Mouse (Mus musculus) kidney, adult 8-10 months (tissue): ENCODE results near the gene Efnb3.
A peak's percentile ranks its signal among the peaks of the same experiment; 100 is the strongest.

Source experiments
- DNase-seq, 2 experiments: peaks; one replicate each; pipeline ENCODE4 v3.0.0; 2022

The Efnb3 gene

DNA sequence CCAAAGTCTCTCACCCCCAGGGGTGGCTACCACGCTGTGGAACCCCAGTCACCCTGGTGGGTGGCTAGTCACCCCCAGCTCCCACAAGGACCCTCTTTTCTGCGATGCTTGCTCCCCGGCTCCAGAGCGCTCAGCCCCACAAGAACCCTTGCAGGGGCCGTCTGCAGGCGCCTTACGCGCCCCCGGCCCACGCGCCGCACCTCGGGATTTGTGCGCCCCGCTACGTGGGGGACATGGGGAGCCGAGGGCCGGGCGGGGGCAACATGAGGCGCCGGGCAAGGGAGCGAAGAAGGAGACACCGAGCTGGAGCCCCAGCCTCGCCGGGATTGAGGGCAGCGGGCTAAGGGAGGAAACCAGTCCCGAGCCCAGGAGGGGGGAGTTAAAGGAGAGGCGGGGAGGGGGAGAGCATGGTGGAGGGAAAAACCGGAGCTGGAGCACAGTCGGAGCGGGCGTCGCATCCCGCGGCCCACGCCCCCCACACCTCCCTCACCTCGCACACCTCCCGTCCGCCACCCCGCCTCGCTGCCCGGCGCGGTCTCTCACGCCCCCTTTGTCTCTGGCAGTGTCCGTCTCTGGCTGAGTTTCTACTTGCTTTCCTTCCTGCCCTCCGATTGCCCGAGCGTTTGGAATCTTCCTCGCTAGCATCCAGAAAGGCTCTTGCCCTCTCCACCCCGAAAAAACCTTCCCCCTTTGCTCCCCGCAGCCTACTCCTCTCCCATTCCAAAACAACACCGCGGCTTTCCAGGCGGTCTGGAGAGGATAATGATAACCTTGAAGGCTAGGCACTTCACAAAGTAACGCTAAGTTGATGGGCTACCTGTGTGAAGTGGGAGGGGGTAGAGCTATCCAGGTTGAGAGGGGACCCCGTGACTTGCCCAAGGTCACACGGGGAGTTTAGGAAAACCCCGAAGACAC, at the start of gene Efnb3:
Gene Efnb3, minus strand, starts transcription at position 355 of the 915 bp plus-strand sequence.
- DNase-seq, result no peak

- no peak for DNase-seq
Observed at GRCm38 (mm10) chr11:69609416-69609815, 49.4 kb upstream of the Efnb3 start.

DNA sequence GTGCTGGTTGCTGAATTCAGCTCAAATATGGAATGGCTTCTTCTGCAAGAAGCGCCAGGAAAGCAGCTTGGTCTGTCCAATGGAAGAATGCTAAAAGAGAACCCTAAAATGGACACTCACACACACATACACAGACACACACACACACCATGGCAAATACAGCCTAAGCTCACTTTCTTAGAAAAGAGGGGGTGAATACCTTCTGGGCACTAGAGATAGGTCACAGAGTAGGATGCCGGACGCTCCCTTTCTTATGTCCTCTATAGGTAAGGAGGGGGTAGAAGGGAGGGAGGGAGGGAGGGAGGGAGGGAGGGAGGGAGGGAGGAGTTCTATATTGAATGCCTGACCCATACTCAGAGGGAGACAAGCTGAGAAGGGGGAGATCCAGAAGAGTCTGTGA, 48.5 kb upstream of the Efnb3 start:
- no peak for DNase-seq

- DNase-seq, result no peak
Observed at GRCm38 (mm10) chr11:69606832-69607231, 46.8 kb upstream of the Efnb3 start.

DNA sequence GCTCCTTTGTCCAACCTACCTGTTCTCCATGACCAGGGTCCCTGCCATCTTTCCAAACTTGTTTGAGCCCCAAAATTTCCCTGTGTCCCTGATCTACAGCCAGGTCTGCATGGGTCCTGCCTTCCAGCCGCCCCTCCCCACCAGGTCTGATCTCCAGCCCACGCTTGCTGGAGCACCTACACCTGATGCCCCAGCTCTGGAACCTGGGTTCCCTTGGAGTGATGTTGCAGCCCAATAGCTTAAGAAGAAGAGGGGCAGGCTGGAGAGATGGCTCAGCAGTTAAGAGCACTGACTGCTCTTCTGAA, 46.4 kb upstream of the Efnb3 start:
- DNase-seq, result no peak

DNA sequence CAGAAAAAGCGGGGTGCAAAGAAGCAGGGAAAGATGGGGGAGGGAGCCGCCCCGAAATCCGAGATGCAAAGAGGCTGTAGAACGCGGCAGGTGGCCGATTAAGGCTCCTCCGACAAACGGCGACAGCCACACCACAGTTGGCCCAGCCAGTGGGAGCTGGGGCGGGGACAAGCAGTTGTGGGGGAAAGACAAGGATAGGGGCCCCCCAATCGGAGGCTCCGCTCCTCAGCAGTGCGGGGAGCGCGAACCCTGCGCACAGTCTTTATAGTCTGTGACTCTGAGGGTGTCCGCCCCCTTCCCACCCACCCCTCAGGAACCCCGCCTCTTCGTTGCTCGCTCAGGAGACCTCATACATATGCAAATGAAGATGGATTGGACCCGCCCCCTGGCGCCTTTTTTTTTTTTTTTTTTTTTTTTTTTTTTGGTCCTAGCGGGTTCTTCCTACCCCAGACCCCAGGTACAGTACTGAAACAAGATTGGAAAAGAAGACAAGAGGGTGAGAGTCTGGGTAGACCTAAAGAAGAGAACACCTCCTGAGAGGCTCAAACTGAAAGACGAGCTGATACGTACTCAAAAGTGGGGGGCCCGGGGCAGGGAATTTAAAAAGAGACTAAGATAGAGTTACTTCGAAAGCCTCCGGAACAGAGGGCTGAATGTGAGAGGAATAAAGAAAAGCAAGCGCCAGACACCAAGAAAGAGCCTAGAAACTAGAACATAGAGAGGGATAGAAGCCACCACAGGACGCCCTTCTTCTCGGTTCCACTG, 45.9 kb upstream of the Efnb3 start, which contains the start of gene Atp1b2:
Gene Atp1b2, minus strand, starts transcription at position 217 of the 765 bp plus-strand sequence.
- peak; percentile 46 to 47 for DNase-seq

- no peak for DNase-seq
Observed at GRCm38 (mm10) chr11:69604795-69605664, 45.0 kb upstream of the Efnb3 start.

DNA sequence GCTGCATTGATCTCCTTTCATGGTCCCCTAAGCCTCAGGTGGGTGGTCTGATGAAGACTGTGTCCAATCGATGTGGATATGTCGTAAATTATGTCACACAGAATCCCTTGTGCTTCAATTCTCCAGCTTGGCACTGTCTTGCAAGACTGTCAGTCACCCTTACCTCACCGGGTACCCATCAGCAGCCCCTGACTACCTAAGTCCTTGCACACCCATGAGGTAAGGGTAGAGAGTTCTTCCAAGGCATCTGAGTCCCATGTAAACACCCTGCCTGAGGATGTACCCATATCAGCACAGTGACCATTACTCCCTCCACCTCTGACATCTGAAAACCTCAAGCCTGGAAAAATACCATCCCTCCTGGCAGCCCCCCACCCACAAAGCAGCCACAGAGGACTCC, 44.3 kb upstream of the Efnb3 start:
- no peak for DNase-seq

GRCm38 (mm10) chr11:69603516-69603915, 43.5 kb upstream of the Efnb3 start:
- DNase-seq, result no peak

- no peak for DNase-seq
Observed at GRCm38 (mm10) chr11:69601768-69602167, 41.8 kb upstream of the Efnb3 start.

DNA sequence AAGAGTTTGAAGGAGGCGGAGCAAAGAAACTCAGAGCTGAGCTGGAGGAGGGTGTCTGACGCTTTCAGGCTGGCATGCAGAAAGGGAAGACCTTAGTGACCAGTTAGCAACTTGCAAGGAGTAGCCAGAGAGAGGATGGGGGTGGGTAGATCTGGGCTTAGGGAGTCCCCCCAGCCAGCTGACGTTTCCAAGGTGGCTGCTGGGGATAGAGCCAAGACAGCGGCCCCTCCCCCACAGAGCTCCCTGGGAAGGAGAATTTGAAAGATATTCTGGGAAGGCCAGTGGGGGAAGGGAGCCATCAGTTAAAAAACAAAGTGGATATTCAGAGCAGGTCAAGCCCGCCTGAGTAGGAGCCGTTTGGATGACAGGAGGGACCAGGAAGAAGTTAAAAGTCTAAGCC, 40.1 kb upstream of the Efnb3 start:
- DNase-seq, result no peak

DNA sequence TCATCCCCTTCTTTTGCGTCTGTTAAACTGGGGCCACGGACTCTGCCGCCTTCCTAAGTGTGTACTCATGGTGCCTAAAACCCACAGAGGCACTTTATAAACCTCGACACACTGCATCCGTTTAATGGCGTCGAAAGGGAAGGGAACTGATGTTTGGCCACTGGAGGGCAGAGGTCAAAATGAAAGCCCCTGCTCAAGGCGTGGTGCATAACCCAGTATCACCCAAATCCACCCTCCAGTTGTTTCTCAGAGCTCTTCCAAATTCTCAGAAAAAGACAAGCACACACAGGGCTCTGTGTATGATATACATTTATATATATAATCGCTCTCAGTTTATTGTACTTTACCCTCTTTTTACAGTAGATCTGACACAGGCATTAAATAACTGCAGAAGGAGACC, 39.4 kb upstream of the Efnb3 start:
- no peak for DNase-seq

GRCm38 (mm10) chr11:69594853-69595252, 34.8 kb upstream of the Efnb3 start:
- DNase-seq, result no peak

DNA sequence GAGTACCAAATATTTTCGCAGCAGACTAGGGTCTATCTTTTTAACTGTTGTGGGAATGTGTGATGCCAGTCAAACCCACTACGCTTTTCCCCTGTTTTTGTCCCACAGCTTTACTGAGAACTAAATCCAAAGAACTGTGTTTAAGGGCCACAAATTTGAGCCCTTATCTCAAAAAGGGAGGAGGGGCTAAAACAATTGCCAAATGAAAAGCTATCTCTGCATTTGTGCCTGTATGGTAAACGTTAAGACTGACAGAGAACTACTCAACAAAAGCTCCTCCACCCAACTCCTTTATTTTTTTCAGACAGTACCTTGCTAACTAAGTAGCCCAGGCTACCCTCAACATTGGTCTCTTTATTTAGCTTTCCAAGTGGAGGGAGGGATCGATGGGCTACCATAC, 32.8 kb upstream of the Efnb3 start:
- DNase-seq, result no peak

DNA sequence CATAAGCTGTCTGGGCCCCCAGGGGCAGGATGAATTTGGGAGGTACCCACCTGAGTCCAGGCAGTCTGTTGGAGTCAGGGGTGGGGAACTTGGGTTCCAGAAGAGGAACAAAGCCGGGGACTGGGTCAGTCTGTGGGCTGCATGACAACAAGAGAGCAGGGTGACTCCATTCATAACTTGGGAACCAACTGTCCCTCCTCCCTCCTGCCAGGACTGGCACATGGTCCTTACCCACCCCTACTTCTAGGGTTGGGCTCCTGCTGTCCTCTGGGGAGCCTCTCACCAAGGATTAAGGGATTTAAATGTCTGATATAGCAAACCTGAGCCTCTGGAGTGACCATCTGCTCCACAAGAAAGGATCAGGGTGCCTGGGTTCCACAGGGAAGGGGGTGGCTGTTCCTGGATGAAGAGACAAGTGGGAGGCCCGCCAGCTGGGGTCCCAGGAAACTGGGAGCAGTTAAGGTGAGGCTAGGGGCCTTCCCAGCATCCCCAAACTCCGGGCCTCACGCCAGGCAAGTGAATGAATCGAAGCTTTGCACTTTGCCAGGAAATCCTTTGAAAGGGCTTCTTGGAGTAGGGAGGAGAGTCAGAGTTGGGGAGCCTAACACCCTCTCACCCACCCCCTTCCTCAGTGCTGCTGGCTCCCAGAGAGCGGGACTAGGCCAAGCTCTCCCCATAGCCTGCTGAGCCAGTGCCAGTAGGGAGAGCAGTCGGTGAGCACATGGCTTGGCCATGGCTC, 32.1 kb upstream of the Efnb3 start:
- DNase-seq, result no peak

- DNase-seq, result no peak
Observed at GRCm38 (mm10) chr11:69591424-69591823, 31.4 kb upstream of the Efnb3 start.

DNA sequence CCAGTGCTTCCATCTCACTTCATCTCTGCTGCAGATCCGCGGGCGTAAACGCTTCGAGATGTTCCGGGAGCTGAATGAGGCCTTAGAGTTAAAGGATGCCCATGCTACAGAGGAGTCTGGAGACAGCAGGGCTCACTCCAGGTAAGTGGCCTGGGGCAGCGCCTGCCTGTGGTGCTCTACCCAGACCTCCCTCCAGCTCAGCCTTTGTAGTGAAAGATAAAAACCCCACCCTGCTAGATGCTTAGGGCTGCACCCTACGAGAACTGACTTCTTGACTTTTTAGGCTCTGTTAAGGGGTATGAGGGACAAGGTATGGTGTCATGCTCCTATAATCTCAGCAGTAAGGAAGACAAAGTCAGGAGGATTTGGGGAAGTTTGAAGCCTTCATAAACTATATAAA, 30.6 kb upstream of the Efnb3 start:
- no peak for DNase-seq

- no peak for DNase-seq
Observed at GRCm38 (mm10) chr11:69589207-69589834, 29.3 kb upstream of the Efnb3 start.

- no peak for DNase-seq
Observed at GRCm38 (mm10) chr11:69585718-69586325, 25.8 kb upstream of the Efnb3 start.

GRCm38 (mm10) chr11:69584937-69585336, 24.9 kb upstream of the Efnb3 start:
- no peak for DNase-seq

DNA sequence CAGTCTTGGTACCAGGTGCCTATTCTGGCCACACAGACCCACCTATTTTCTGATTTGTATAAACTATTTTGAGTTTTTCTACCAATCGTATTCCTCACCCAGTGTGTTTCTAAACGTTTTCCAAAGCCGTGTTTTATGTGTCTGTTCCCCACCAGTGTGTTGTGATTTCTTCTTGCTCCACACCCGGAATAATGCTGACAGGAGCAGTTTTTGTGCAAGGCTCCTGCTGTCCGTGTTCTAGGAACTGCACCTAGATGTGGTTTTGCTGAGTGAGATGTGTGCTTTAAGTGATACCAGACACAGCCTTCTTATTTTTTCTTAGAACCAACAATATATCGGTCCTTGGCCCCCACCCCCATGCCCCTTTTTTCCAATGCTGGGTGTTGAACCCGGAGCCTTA, 24.0 kb upstream of the Efnb3 start:
- DNase-seq, result no peak
